ENCODE assay signal across 8 mouse cellular contexts in genomic region chr17:15723866-15724475, GRCm38 (mm10). TPM values are rescaled to one million over a fixed set of nuclear protein-coding genes. Genes with fewer than 3 reads are reported as not detected.
DNase-seq lines count a peak whose midpoint lies in the region; ATAC-seq lines count a peak whose summit lies in the region.
"Not testable (repeated sequence)": the region's sequence is repeated elsewhere in the genome, so short reads cannot be mapped to it uniquely, and the experiment has no call there.

No protein-coding gene starts in this region.

- H3K27me3 ChIP-seq in forebrain, embryonic 14.5 days (replicated peaks; ENCODE audit: control insufficient read depth, insufficient read depth, low read length); hindbrain, embryonic 11.5 days (ENCODE audit: control insufficient read depth, insufficient read depth, low read length): not testable (repeated sequence)

- not testable (repeated sequence) for H3K27ac ChIP-seq in forebrain, embryonic 14.5 days (ENCODE audit: low read depth, low read length); hindbrain, embryonic 11.5 days (ENCODE audit: low read depth, low read length)

- H3K4me2 ChIP-seq in forebrain, embryonic 14.5 days (ENCODE audit: low read length); hindbrain, embryonic 11.5 days (replicated peaks; ENCODE audit: low read depth, low read length): not testable (repeated sequence)

- not testable (repeated sequence) for H3K4me1 ChIP-seq in forebrain, embryonic 14.5 days (ENCODE audit: control insufficient read depth, insufficient read depth, low read length); hindbrain, embryonic 11.5 days (replicated peaks; ENCODE audit: control insufficient read depth, insufficient read depth, low read length)

- not testable (repeated sequence) for H3K9me3 ChIP-seq in forebrain, embryonic 14.5 days (replicated peaks; ENCODE audit: control insufficient read depth, low read length); hindbrain, embryonic 11.5 days (ENCODE audit: control insufficient read depth, low read length)

- peak; percentile 59 to 68 for DNase-seq in B cell, adult 2 months
- DNase-seq in R1 (ENCODE audit: low read depth, low spot score): peak; percentile 51
- DNase-seq in cerebellum, adult 18-20 months: peak; percentile 45 to 53
- DNase-seq in forebrain, embryonic 14.5 days (ENCODE audit: low spot score): peak; percentile 76
- peak; percentile 56 for DNase-seq in hindbrain, embryonic 11.5 days (ENCODE audit: low spot score)
- peak; percentile 41 for DNase-seq in layer of hippocampus, adult 11-12 months (ENCODE audit: low spot score)
- DNase-seq in lung, postnatal 36 days: peak; percentile 81
- peak; percentile 17 for DNase-seq in right cerebral cortex, postnatal 14 days

- peaks cover 31% of the 10 kb centered on the region for H3K36me3 ChIP-seq in forebrain, embryonic 14.5 days (ENCODE audit: control insufficient read depth, insufficient read depth, low read length)
- H3K36me3 ChIP-seq in hindbrain, embryonic 11.5 days (ENCODE audit: control insufficient read depth, insufficient read depth, low read length): not testable (repeated sequence)

- not testable (repeated sequence) for ATAC-seq in forebrain, embryonic 14.5 days; hindbrain, embryonic 11.5 days (ENCODE audit: low FRiP score)

- WGBS in forebrain, embryonic 14.5 days: 97% methylated on average over 2 of the region's 5 CpGs
- WGBS in hindbrain, embryonic 11.5 days: 100% methylated on average over 2 of the region's 5 CpGs

- H3K9ac ChIP-seq in forebrain, embryonic 14.5 days (ENCODE audit: low read length); hindbrain, embryonic 11.5 days (ENCODE audit: low read depth, low read length): not testable (repeated sequence)

- not testable (repeated sequence) for H3K4me3 ChIP-seq in forebrain, embryonic 14.5 days (ENCODE audit: low read depth, low read length); hindbrain, embryonic 11.5 days (ENCODE audit: low read depth, low read length)

RNA-seq across cellular contexts. Expression of gene Chd1, which starts 19.2 kb away (rescaled TPM):
- polyA plus RNA-seq in forebrain, embryonic 14.5 days (2014; fragmentation: Nextera tagmentation; extraction: Ambion mirVana): 17.2 and 21.5 TPM in 2 replicates
- 41.2 and 54.7 TPM in 2 replicates for polyA plus RNA-seq in hindbrain, embryonic 11.5 days (2014; fragmentation: Nextera tagmentation; extraction: Ambion mirVana)

Comparison
In these comparisons a context has a peak if more than half of its experiments do, and no peak if none do; other contexts are left out.
1. DNase-seq: peak in every context shown above with its lines; median percentile 81 in lung, postnatal 36 days; 76 in forebrain, embryonic 14.5 days; 64 in B cell, adult 2 months; 56 in hindbrain, embryonic 11.5 days; 51 in R1; 49 in cerebellum, adult 18-20 months; 41 in layer of hippocampus, adult 11-12 months; 17 in right cerebral cortex, postnatal 14 days.